Mouse (Mus musculus) cerebellum, adult 18-20 months (tissue): ENCODE measurements around the gene Col4a3.

Source experiments
- DNase-seq, 2 experiments: peaks; one replicate each; pipeline ENCODE4 v3.0.0; 2021

The Col4a3 gene

DNA sequence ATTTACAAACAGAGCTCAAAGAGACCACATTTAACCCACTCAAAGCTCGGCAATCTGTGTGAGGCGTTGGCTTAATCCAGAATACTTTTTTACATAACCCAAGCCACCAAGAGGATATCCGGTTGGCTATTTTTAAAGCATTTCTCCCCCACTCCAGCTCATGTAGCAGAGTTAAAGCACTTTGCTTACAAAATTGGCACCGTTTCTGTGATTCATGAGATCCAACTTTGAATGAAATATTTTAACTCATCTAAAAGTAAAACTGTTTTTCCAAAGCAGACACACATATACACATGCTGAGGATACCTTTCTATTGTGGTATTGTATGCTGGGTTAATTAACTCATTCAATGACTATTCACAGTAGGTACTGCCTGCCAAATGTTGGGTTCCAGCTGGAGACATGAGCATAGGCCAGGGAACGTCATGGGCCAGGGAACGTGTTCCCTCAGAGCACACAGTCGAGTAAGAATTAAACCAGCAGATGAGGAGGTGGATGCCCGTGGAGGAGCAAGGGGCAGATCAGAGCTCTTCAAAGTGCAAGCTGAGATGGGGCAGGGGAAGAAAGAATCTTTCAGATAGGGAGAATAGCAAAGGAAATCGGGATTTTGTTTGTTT lies 22.0 kb downstream of the Col4a3 start:
- DNase-seq: no peak

DNA sequence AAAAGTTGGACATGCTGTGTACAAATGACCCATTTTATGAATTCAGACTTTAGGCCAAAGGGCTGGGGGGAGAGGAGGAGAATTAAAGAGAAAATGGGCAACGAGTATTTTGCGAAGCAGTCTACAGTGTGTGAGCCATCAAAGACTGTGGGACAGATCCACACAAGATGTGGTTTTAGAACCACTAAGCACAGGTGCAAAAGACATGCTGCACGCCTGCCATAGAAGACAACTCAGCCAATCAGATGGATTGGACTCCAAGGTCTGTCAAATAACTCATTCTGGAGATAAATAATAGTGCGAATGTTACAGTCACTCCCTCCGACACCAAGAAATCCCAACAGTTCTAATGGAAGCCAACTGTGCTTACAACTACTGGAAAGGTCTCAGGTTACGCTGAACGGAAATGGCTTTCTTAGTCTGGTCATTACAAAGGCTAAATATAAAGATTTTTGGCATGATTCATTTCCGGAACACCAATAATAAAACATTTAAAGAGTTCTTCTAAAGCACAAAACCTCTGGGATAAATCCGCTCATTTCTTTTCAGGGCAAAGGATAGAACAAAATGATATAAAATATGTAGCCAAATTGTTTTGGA lies 25.4 kb downstream of the Col4a3 start:
- no peak for DNase-seq

- DNase-seq: no peak
These were observed 31.3 kb downstream of the Col4a3 start for GRCm38 (mm10) chr1:82618001-82618400.

DNA sequence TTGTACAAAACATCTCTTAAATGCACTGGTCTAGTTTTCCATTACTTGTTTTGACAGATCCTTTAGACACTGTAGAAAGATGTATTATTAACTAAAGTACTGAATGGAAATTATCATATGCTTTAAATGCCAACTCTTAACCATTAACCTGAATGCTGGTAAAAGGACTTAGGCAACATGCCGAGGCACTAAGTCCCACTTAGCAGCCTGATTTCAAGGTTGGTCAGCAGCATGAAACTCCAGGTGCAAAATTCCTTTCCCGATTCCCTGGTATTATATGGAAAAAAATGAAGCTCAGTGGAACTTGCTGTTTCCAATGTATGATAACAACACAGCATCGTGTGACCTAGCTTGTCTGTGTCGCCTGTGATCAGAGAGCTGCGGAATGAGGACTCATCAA lies 31.9 kb downstream of the Col4a3 start:
- no peak for DNase-seq

- no peak for DNase-seq
These were observed 33.3 kb downstream of the Col4a3 start for GRCm38 (mm10) chr1:82619981-82620380.

- no peak for DNase-seq
These were observed 38.2 kb downstream of the Col4a3 start for GRCm38 (mm10) chr1:82624934-82625333.

- DNase-seq: no peak
These were observed 38.8 kb downstream of the Col4a3 start for GRCm38 (mm10) chr1:82625474-82625873.

DNA sequence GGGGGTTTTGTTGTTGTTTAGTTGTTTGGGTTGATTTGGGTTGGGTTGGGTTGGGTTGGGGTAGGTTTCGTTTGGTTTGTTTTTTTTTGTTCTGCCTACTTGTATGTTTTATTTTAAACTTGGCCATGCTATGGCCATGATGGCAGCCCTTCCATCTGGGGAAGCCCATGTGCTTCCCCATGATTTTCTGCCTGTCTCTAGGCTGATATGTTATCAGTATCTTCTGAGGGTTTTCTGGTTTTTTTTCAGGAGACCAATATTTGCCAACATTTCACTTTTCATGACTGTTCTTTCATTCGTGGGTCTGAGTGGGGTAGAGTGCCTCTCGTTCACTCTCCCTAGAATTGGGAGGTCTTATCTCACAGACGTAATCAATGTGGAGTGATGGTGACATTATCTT lies 40.9 kb downstream of the Col4a3 start:
- DNase-seq: no peak

- DNase-seq: no peak
These were observed 42.8 kb downstream of the Col4a3 start for GRCm38 (mm10) chr1:82629495-82629894.

DNA sequence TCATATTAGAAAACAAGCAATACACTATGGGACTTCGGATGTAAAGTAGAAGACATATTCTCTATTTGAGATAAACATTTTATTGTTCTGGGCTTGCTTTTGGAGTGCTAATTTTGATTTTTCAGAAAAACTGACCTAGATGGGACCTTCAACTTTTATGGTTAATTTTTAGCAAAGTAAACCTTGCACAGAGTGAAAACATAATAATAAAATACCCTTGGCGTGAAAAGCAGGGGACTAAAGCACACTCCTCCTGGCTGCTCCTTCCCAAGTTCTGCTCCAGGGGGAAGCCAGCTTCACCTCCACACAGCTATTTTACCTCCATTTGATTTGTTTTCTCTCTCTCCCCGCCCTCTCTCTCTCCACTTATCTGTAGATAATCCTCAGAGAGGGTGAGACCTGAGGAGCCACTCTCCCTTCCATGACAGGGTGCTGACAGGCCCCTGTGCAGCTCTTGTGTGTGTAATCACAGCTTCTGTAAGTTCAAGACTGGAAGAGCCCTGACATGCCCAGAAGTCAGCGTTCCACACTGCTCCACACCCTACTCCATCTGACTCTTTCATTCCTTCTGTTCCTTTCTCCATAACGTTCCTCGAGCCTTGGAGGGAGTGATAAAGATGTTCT lies 44.6 kb downstream of the Col4a3 start:
- no peak for DNase-seq

DNA sequence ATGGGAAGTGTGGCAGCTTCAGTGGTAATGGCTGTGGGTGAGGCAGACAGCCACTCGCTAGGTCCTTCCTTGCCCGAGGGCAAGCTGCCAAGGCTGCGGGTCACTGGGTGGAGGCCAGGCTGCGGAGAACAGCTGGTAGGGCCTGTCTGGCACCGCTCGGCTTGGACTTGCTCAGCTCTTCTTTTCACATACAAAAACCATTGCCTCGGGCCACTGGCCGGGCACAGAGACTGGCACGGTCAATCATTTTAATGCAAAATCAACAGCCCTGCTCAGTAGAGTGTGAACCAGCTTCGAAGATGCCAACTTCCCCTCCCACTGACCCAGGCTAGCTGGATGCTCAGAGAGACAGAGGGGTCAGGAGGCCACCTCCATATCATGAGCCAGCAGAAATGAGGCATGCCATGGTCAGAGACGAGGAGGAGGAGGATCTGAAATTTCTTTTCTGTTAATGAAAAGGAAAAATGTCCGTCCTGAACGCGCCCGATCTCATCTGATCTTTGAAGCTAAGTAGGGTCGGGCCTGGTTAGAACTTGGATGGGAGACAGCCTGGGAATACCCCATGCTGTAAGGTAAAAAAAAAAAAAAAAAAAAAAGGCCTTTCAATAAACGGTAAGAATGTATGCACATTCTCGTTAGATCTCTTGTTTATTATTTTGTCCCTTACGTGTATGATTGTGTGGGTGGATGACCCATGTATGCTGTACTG lies 48.0 kb downstream of the Col4a3 start:
- peak; percentile 36 to 42 for DNase-seq

GRCm38 (mm10) chr1:82635254-82635620 lies 48.5 kb downstream of the Col4a3 start:
- no peak for DNase-seq

DNA sequence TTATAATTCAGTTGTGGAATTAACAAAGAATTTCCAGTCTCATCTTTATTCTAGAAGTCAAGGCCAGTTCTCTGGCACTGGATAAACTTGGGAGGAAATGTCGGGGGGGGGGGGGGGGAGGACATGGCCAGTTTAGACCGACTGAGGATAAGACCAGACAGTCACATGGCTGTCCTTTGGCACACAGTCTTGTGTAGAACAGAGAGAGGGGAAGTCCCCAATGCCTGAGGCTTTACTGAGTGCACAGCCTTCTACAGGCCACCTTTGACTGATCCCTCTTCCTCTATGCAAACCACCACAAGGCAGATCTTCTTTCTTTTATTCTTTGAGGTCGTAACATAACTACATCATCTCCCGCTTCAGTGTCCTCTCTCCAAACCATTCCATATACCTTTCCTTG lies 49.6 kb downstream of the Col4a3 start:
- no peak for DNase-seq

GRCm38 (mm10) chr1:82637414-82637813 lies 50.7 kb downstream of the Col4a3 start:
- DNase-seq: no peak

DNA sequence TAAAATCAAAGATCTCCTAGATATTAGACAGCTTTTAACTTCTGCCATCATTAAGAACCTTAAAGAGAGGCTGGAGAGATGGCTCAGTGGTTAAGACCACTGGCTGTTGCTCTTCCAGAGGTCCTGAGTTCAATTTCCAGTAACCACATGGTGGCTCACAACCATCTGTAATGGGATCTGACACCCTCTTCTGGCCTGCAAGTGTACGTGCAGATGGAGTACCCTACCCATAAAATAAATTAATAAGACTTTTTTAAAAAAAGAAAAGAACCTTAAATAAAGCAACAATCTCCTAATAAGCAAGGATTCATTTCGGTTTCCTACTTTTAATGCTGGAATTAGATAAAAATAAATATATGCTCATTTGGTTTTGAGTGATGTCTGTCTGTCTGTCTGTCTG lies 51.7 kb downstream of the Col4a3 start:
- no peak for DNase-seq

- DNase-seq: peak; percentile 56 to 76
These were observed 54.7 kb downstream of the Col4a3 start for GRCm38 (mm10) chr1:82641316-82641987.

- DNase-seq: no peak
These were observed 61.3 kb downstream of the Col4a3 start for GRCm38 (mm10) chr1:82647989-82648388.

GRCm38 (mm10) chr1:82650868-82651267 lies 64.1 kb downstream of the Col4a3 start:
- no peak for DNase-seq

DNA sequence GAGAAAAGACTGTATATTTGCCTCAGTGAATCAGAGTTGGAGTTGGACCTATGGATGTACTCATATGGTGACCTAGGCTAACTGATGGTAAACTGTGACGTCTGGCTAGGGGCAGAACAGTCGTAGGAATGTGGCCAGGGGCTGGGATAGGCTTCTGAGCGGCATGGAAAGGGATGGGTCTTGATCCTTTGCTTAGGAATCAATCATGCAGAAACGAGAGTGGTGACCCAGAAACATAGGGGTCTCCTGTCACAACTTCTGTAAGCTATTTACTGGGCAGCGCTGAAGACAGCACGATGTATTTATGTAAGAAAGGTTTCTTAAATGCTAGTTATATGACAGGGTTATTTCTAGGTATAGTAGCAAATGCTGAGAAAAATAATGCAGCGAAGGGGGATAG lies 67.3 kb downstream of the Col4a3 start:
- no peak for DNase-seq

GRCm38 (mm10) chr1:82656452-82656851 lies 69.7 kb downstream of the Col4a3 start:
- no peak for DNase-seq

DNA sequence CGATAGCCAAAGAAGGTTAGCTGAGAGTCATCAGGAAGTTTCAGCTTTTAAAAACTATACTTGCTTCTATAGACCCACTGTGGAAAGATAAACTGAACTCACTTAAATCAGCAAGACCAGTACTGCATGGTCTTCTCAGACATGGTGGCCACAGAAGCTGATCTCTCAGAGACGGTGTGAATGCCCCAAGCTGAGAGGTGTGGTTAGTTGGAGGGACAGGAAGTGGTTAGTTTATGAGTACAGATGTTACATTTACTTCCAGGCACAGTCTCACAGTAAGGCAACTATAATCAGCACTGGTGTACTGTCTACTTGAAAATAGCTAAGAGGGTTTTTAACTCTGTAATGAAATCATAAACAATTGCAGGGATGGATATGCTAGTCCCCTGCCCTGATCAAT lies 75.5 kb downstream of the Col4a3 start:
- DNase-seq: no peak

DNA sequence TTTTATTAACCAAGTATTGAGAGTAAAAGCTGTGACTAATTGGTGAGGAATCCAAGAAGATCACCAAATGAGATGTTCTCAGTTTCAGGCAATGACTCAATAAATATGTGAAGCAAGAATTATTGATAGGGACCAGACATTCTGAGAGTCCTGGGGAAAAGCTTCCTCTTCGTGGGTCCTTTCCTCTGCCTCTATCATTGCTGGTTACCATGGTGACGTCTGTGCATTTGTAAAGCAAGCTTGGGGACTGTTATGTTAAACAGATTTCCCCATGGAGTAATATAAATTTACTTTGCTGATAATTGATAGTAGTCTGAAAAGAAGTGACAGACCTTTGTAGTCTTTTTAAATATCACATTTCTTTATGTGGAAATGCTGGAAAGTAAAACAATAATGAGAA lies 76.8 kb downstream of the Col4a3 start:
- DNase-seq: no peak

GRCm38 (mm10) chr1:82686328-82686727 lies 99.6 kb downstream of the Col4a3 start:
- no peak for DNase-seq

GRCm38 (mm10) chr1:82686866-82687265 lies 100.1 kb downstream of the Col4a3 start:
- no peak for DNase-seq
